Mouse (Mus musculus): ENCODE results near the gene Spem1.

GRCm38 (mm10) chr11:69828832-69829231 lies 6.9 kb upstream of the Spem1 start:
- TF ChIP-seq ZC3H11A (IDR thresholded peaks at IDR 0.05; ENCODE audit: borderline replicate concordance, low read depth, low read length): no peak
- no peak for TF ChIP-seq HCFC1 (IDR thresholded peaks at IDR 0.05; ENCODE audit: borderline replicate concordance, insufficient read depth, low read length)
- no peak for TF ChIP-seq CHD2 (IDR thresholded peaks at IDR 0.05; ENCODE audit: low read depth, low read length)
- no peak for TF ChIP-seq ZNF384 (IDR thresholded peaks at IDR 0.05; ENCODE audit: low read depth, low read length)
